Mouse (Mus musculus) monocyte, adult 59 days (primary cell): Measurements from ENCODE around the gene Acap3. TPM values are rescaled to one million over a fixed set of nuclear protein-coding genes. Genes with fewer than 3 reads are reported as not detected.

Source experiments
- total RNA-seq, 2 experiments: library from RNA; stranded (reverse); gene quantifications; one replicate each; pipeline ENCODE4 v1.2.4; 2023

The Acap3 gene
- total RNA-seq, result 10 to 100 TPM; 57.8 to 64.3 TPM

DNA sequence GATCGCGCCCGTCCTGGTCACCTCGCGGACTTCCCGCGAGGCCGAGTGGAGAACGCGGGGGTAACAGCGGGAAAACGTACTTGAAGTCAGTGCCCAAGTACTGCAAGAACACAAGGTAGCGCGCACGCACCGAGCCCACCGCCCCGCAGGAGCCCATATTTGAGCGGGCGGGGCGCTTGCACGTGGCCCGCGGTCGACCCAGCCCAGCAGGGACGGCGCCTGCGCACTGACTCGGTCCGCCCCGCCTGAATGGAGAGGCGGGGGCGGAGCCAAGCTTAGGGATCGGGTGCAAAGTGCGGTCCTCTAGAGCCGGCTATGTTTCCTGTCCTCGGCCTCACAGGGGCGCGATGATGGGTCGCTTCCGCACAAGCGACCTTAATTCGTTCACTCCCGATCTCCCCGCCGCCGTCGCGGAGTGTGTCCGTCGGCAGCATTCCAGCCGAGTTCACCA, at the start of gene Acap3, which contains the start of gene Pusl1:
TSS of gene Acap3 (plus strand) at position 272 of the 451 bp plus-strand sequence.
TSS of gene Pusl1 (minus strand) at position 231 of the 451 bp plus-strand sequence.

DNA sequence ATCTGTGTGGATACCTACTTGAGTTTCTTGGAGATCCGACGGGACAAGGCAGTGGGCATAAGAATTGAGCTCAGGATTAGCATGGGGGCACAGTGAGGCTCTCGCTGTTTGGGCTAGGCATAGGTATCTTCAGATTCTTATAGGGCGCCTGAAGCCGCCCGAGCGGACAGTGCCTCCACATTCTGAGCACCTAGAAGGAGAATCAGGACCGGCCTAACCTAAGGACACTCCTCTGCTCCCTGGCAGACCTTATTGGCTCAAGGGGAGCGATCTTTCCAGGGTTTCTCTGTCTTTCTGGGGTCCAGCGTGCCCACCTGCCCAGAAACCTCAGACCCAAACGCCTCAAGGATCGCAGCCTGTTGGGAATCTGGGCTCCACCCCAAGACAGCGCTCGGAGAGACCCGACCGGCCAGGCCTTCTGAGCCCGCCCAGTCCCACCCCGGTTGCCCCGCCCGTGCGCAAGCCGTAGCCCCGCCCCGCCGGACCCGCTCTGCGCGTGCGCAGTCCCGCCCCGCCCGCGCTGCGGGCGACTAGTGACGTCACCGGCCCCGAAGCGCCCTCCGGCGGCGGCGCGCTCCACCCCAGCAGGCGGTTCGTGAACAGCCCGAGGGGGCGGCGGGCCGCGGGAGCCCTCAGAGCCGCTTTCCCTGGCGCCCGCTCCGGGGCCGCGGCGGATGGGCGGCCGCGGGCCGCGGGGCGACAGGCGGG, 44.6 kb upstream of the Acap3 start, which contains the start of gene Dvl1:
TSS of gene Dvl1 (plus strand) at position 532 of the 708 bp plus-strand sequence.

DNA sequence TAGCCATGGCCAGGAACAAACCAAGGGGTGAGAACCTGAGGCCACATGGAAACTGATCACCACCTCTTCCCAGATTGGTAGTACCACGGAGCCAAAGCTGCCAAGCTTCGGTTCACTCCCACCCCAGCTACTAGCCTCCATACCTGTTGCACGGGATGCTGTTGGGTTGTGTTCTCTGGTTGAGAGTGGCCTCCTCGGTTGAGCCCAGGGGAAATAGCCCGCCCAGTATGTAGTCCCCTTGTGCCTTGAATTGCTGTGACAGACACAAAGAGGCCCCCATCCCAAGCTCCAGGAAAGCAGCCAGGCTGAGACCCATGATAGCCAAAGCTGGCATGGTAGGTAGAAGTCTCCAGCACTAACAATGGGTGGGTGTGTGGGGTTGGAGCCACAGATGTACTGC, 28.6 kb upstream of the Acap3 start, which contains the start of gene Tas1r3:
TSS of gene Tas1r3 (minus strand) at position 362 of the 400 bp plus-strand sequence.

DNA sequence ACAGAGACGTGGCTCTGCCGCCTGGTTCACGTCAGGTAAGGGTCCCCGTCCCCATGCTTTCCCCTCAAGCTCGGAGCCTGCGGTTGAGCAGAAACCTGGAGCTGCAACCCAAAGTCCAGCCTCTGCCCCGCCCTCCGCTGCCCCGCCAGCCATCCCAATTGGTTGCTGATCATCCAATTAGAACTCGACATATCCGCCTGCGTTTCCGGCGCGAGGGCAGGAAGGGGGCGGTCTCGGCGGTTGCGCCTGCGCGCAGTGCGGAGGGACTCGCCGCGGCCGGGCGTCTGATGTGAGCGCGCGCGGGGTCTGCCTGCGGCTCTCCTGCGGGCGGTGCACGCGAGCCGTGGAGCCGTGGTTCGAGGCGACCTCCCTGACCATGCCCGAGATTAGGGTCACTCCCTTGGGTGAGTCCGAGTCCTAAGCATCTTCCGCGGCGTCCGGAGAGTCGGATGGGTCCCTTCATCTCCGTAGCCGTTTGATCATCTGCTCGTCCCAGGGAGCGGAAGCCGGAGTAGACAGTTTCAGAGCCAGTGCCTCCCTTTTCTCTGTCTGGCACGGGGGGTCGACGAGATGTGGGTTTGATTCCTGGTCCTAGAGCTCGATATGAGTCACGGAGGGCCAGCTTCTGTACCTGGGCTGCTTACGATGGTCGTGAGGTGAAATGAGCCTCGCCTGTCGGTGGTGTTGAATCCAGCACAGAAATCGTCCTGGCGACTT, 22.1 kb upstream of the Acap3 start, which contains the start of the genes Cptp and Ints11:
TSS of gene Cptp (minus strand) at position 124 of the 717 bp plus-strand sequence.
TSS of gene Ints11 (plus strand) at position 230 of the 717 bp plus-strand sequence.

DNA sequence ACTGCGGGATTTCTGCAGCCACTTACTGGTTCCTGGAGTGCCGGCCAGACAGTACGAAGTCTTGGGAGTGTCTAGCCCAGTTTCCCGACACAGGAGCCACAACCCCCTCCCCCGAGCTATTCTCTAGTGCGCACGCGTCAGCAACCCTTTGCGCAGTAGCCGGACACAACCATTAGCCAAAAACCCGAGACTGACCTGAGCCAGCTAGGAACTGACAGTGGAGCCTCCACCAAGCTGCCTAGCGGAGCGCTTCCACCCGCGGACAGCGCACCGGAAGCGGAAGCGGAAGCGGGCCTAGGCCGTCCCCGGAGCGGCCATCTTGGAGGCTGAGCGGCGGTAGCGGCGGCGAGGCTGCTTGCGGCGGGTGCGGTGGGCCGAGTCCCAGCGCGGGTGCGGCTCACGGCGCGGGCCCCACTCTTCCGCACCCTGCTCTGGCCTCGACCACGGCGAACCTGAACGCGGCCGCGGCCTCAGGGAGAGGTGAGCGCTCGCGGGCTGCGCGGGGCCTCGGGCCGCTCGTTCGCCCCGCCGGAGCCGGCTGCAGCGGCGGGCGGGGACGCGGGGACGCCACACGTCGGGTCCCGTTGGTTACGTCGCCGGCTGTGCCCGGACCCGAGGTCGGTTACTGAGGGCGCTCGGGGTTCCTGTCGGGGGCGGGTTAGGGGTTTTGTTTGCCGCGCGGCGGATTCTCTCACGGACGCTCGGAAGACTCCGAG, 52.1 kb downstream of the Acap3 start, which contains the start of gene Ube2j2:
TSS of gene Ube2j2 (plus strand) at position 298 of the 716 bp plus-strand sequence.

Other genes starting within 250 kb of the Acap3 start
- gene Gm10563, start 246.4 kb upstream of the Acap3 start, total RNA-seq, result not detected
- under 1 TPM in 1 of 2 experiments, not detected in 1; 0.36 TPM for gene Mmp23, start 238.4 kb upstream of the Acap3 start, total RNA-seq
- 10 to 100 TPM; 39.5 to 42.6 TPM for gene Mib2, start 222.6 kb upstream of the Acap3 start, total RNA-seq
- 1 to 10 TPM; 2.2 to 2.7 TPM for gene Fndc10, start 197.5 kb upstream of the Acap3 start, total RNA-seq
- 10 to 100 TPM; 73.7 to 74.0 TPM for gene Ssu72, start 187.0 kb upstream of the Acap3 start, total RNA-seq
- gene Tmem240, start 157.0 kb upstream of the Acap3 start, total RNA-seq, result 1 to 10 TPM in 1 of 2 experiments, under 1 TPM in 1; 0.88 to 1.4 TPM
- gene Atad3a, start 130.7 kb upstream of the Acap3 start, total RNA-seq, result 10 to 100 TPM; 24.2 to 24.6 TPM
- gene Vwa1, start 117.1 kb upstream of the Acap3 start, total RNA-seq, result under 1 TPM in 1 of 2 experiments, not detected in 1; 0.21 TPM
- gene Tmem88b, start 105.9 kb upstream of the Acap3 start, total RNA-seq, result not detected
- not detected for gene Ankrd65, start 101.4 kb upstream of the Acap3 start, total RNA-seq
- gene Mrpl20, start 88.9 kb upstream of the Acap3 start, total RNA-seq, result 10 to 100 TPM; 51.0 to 54.8 TPM
- 100 to 1,000 TPM; 158 to 164 TPM for gene Ccnl2, start 79.3 kb upstream of the Acap3 start, total RNA-seq
- gene Aurkaip1, start 60.5 kb upstream of the Acap3 start, total RNA-seq, result 10 to 100 TPM; 58.6 to 66.6 TPM
- gene Mxra8, start 52.1 kb upstream of the Acap3 start, total RNA-seq, result 1 to 10 TPM in 1 of 2 experiments, under 1 TPM in 1; 0.50 to 1.3 TPM
- 10 to 100 TPM; 41.4 to 45.3 TPM for gene Dvl1, start 44.4 kb upstream of the Acap3 start, total RNA-seq
- under 1 TPM; 0.58 to 0.84 TPM for gene Tas1r3, start 28.5 kb upstream of the Acap3 start, total RNA-seq
- 10 to 100 TPM in 1 of 2 experiments, 1 to 10 TPM in 1; 7.6 to 15.4 TPM for gene Cptp, start 22.4 kb upstream of the Acap3 start, total RNA-seq
- gene Ints11, start 22.3 kb upstream of the Acap3 start, total RNA-seq, result 10 to 100 TPM; 32.4 to 38.0 TPM
- gene Pusl1, start within 50 bp of the Acap3 start, total RNA-seq, result 10 to 100 TPM; 23.1 to 25.2 TPM
- gene Ube2j2, start 52.0 kb downstream of the Acap3 start, total RNA-seq, result 100 to 1,000 TPM; 105 to 114 TPM
- gene C1qtnf12, start 70.5 kb downstream of the Acap3 start, total RNA-seq, result 1 to 10 TPM; 2.9 to 9.5 TPM
- gene B3galt6, start 100.8 kb downstream of the Acap3 start, total RNA-seq, result 1 to 10 TPM; 1.7 to 2.4 TPM
- gene Sdf4, start 101.0 kb downstream of the Acap3 start, total RNA-seq, result 100 to 1,000 TPM; 142 to 157 TPM
- gene Tnfrsf4, start 122.0 kb downstream of the Acap3 start, total RNA-seq, result 1 to 10 TPM; 1.5 to 2.2 TPM
- gene Tnfrsf18, start 134.3 kb downstream of the Acap3 start, total RNA-seq, result 1 to 10 TPM; 2.7 to 3.6 TPM
- gene Ttll10, start 167.6 kb downstream of the Acap3 start, total RNA-seq, result not detected
- 10 to 100 TPM; 14.0 to 16.8 TPM for gene 9430015G10Rik, start 218.2 kb downstream of the Acap3 start, total RNA-seq
- gene Rnf223, start 238.7 kb downstream of the Acap3 start, total RNA-seq, result under 1 TPM; 0.33 to 0.55 TPM